Mouse (Mus musculus): ENCODE measurements around the gene Znfx1. TPM values are rescaled to one million over a fixed set of nuclear protein-coding genes. Genes with fewer than 3 reads are reported as not detected.

Gene Znfx1
- total RNA-seq, 2 experiments from 2014 or later = 25.9 to 27.5 TPM

DNA sequence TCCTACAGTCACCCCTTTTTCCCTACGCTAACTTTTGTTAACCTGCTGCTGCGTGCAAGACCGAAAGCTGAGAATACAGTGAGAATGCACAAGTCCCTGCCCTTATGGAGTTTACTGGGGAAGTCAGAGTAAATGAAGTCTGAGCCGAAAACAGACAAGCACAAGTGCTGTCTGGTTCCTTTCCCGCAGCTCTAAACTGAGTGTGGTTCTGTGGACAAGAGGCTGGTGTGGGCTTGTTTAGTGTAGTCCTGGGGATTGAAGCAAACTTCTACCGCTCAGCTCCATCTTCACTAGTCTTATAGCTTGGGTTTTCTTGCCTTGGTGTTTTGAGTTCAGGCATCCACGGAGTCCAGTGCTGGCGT lies 66.3 kb downstream of the Znfx1 start:
- DNase-seq (ENCODE audit: low spot score in 2 of 2) = no peak

DNA sequence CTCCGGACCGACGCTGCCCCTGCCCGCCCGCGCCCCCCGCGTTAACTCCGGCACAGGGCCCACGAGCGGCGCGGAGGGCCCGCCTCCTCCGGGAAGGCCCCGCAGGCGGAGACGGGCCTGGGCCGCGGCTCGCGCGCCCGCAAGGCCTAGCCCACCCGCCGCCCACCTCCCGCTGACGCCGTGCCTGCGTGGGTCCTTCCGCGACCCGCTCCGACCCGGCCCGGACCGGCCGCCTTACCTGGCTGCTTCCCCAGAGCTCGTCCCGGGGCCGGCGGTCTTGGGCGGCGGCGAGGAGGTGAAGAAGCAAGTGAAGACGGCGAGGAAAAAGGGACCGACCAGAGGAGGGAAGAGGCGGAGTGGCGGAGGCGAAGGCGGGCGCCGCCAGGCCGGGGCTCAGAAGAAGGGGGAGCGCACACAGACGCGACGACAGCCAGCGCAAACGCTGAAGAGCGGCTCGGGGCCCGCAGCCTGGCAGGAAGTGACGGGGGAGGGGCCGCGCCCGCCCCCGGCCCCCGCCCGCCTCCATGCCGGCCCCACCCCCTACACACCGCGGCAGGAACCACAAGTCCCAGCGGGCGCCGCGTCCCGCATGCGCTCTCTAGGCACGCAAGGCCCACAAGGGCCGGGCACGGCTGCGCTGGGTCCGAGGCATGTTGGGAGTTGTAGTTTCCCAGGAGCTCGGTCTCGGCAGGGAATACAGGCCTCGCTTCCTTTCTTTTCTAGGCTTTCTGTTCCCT lies 66.9 kb downstream of the Znfx1 start, which contains the start of gene Stau1:
Stau1 (minus strand) TSS at position 504 of the 737 bp plus-strand sequence.
- DNase-seq (ENCODE audit: low spot score in 2 of 2) = peak; percentile 92 to 98

DNA sequence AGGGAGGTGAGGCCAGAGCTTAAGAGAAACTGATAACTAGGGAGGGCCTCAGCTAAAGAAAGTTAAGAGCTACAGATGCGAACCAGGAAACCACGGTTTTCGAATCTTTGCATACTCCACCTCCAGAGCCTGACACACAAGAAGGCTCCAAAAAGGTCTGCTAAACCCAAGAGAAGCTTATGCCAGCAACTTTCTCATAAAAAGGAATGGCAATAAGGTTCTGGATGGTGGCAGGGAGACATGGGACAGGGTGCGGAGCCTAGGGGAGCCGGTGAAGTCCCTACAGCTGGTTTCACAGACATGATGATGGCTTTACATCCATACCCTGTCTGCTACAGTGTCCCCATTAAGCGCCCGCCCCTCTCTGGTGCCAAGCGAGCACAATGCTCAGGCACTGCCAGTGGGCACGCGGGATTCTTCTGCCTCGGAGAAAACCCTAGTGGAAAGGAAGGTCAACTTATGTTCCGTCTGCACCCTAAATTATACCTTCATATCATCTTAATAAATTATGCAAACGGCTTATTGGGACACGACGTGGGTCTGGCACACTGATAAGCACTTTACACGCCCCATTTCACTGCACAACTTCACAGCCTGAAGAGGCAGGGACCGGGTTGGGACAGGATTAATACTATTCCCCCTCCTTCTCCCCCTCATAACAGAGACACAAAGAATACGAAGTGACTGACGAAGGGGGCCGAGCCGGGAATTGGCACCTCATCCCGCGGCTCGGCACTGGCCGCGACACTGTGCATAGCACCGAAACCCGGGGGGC lies 67.6 kb downstream of the Znfx1 start:
- DNase-seq (ENCODE audit: low spot score in 2 of 2) = peak; percentile 31 to 37

DNA sequence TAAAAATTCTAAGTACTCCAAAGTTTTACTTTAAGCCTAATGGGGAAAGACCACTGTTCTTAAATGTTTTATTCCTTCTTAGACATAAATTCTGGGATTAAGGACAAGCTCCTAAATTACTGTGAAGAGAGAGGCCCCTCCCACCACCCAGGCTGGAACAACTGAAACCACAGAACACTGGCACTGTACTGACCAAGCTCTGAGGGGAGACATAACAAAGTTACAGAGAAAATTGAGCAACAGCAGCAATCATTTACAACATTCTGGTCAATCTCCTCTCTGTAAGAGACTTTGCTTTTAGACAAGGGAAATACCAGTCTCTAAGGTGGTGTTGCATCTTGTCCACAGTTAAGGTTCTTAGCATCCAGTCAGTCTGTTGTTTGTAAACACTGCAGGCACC lies 70.9 kb downstream of the Znfx1 start:
- DNase-seq (ENCODE audit: low spot score in 2 of 2) = no peak

DNA sequence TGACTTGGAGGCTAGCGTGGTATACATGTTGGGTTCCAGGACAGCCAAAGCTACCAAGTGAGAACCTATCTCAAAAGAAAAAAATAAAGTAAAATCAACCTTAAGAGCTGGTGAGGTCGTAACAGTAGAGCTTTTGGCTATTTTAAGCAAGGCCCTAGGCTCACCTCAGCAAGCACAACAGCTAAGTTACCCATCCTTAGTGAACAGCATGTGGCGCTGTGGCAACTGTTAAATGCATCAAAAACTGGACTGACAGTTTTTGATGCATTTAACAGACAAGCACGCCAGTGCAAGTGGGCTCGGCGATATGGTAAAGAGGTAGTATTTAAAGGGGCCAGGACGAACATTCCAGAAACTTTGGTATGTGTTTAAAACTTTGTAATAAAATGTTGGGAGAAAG lies 72.0 kb downstream of the Znfx1 start:
- no peak for DNase-seq (ENCODE audit: low spot score in 2 of 2)

Other genes with a start within 250 kb of the Znfx1 start
- gene Cse1l, start 157.0 kb downstream of the Znfx1 start, total RNA-seq (2021) = 10 to 100 TPM; 51.0 to 56.1 TPM
- gene Stau1, start 66.7 kb downstream of the Znfx1 start, total RNA-seq (2021) = 10 to 100 TPM; 69.5 to 70.3 TPM
- 10 to 100 TPM; 29.3 to 30.1 TPM for gene Ddx27, start 47.8 kb downstream of the Znfx1 start, total RNA-seq (2021)
- gene Kcnb1, start 127.1 kb upstream of the Znfx1 start, total RNA-seq (2021) = 10 to 100 TPM; 62.0 to 69.6 TPM
- gene Ptgis, start 177.6 kb upstream of the Znfx1 start, total RNA-seq (2021) = 1 to 10 TPM; 1.3 to 2.1 TPM

Measured in layer of hippocampus, postnatal 14 days (tissue).